8 mouse cellular contexts compared by ENCODE assay signal in genomic region chr2:128122491-128122890, GRCm38 (mm10). TPM values are rescaled to one million over a fixed set of nuclear protein-coding genes. Genes with fewer than 3 reads are reported as not detected.
DNase-seq lines count a peak whose midpoint lies in the region; ATAC-seq and TF ChIP-seq lines count a peak whose summit lies in the region.

No protein-coding gene starts in this region.

- DNase-seq in CH12.LX (ENCODE audit: extremely low read depth) = peak; percentile 51
- peak; percentile 79 for DNase-seq in adrenal gland, postnatal 14 days
- DNase-seq in forebrain, embryonic 11.5 days (ENCODE audit: low spot score) = peak; percentile 73
- peak; percentile 76 for DNase-seq in heart, postnatal 4 days
- peak; percentile 50 to 52 for DNase-seq in layer of hippocampus, postnatal 14 days (ENCODE audit: low spot score in 2 of 2)
- DNase-seq in lung, postnatal 36 days = peak; percentile 70
- peak; percentile 78 for DNase-seq in retina, embryonic 14.5 days (ENCODE audit: low spot score)
- peak; percentile 52 to 56 for DNase-seq in urinary bladder, postnatal 36 days (ENCODE audit: low spot score in 2 of 2)

- H3K79me2 ChIP-seq in CH12.LX (replicated peaks; ENCODE audit: control insufficient read depth, extremely low read depth, insufficient read depth, poor library complexity, severe bottlenecking) = no peaks in the 10 kb centered on the region

- H3K27me3 ChIP-seq in CH12.LX (replicated peaks) = no peaks in the 10 kb centered on the region
- H3K27me3 ChIP-seq in forebrain, embryonic 11.5 days (ENCODE audit: control insufficient read depth, insufficient read depth, low read length) = peaks cover 22% of the 10 kb centered on the region

- in situ Hi-C loops in CH12.LX (cut with MboI; ENCODE audit: low pct_ligation_motif_present, low pct_unique_long_range_greater_than_20kb, low sequenced_read_pairs) = loop anchor here (5.0 kb wide), 2 partner anchors 40 to 280 kb away; no protein-coding TSS in a partner anchor

- no peak overlapping the region for H3K4me2 ChIP-seq in CH12.LX (ENCODE audit: insufficient read depth, low read depth, poor library complexity, severe bottlenecking)
- peak overlapping the region; percentile 99 for H3K4me2 ChIP-seq in forebrain, embryonic 11.5 days (ENCODE audit: low read depth, low read length, severe bottlenecking)

- peak in 1 of 2 experiments; percentile 76; a peak in 2 of 4 replicates for TF ChIP-seq CTCF in CH12.LX (conservative IDR thresholded peaks at IDR 0.05 in 1 of 2, IDR thresholded peaks at IDR 0.05 in 1 of 2; ENCODE audit: low read depth in 2 of 2, low read length in 2 of 2)

- no peak overlapping the region for H3K9ac ChIP-seq in CH12.LX (ENCODE audit: insufficient read depth, low read depth)
- H3K9ac ChIP-seq in forebrain, embryonic 11.5 days (ENCODE audit: low read length) = no peak overlapping the region

- 1% methylated on average over 9 of the region's 9 CpGs for WGBS in forebrain, embryonic 11.5 days

- peak; percentile 74 for TF ChIP-seq RAD21 in CH12.LX (IDR thresholded peaks at IDR 0.05; ENCODE audit: low read depth, low read length)

- peaks cover 13% of the 10 kb centered on the region for H3K9me3 ChIP-seq in CH12.LX (replicated peaks; ENCODE audit: low read length)
- H3K9me3 ChIP-seq in forebrain, embryonic 11.5 days (ENCODE audit: control insufficient read depth, low read length) = no peaks in the 10 kb centered on the region

- no peak overlapping the region for H3K27ac ChIP-seq in CH12.LX (ENCODE audit: insufficient read depth, low read depth)
- no peak overlapping the region for H3K27ac ChIP-seq in forebrain, embryonic 11.5 days (ENCODE audit: low read depth, low read length)

- H3K36me3 ChIP-seq in CH12.LX (replicated peaks in 1 of 2; ENCODE audit: control insufficient read depth in 1 of 2, insufficient read depth in 1 of 2, low read length in 1 of 2) = no peaks in the 10 kb centered on the region
- no peaks in the 10 kb centered on the region for H3K36me3 ChIP-seq in forebrain, embryonic 11.5 days (ENCODE audit: control insufficient read depth, insufficient read depth, low read length)

- H3K4me3 ChIP-seq in CH12.LX (replicated peaks in 1 of 3; ENCODE audit: low read depth in 2 of 3, low read length in 2 of 3, poor library complexity in 1 of 3) = no peak overlapping the region
- peak overlapping the region; percentile 5 for H3K4me3 ChIP-seq in forebrain, embryonic 11.5 days (ENCODE audit: low read depth, low read length)

- no peak for ATAC-seq in forebrain, embryonic 11.5 days (replicated peaks; ENCODE audit: low FRiP score)

- dilution Hi-C loops in CH12.LX (cut with MboI; ENCODE audit: extremely low pct_ligation_motif_present, extremely low pct_unique_long_range_greater_than_20kb, low sequenced_read_pairs) = no loop called here

- TF ChIP-seq POLR2A in CH12.LX (IDR thresholded peaks at IDR 0.05; ENCODE audit: low read depth, low read length) = no peak

- peaks cover 0 to 18% of the 10 kb centered on the region in 2 experiments; a peak in 2 of 4 replicates for H3K4me1 ChIP-seq in CH12.LX (ENCODE audit: control insufficient read depth in 1 of 2, insufficient read depth in 2 of 2)
- peaks cover 22% of the 10 kb centered on the region for H3K4me1 ChIP-seq in forebrain, embryonic 11.5 days (replicated peaks; ENCODE audit: control insufficient read depth, insufficient read depth, low read length)

- TF ChIP-seq EP300 in CH12.LX (IDR thresholded peaks at IDR 0.05; ENCODE audit: low read length) = no peak

TF ChIP-seq in CH12.LX, 34 proteins besides CTCF, POLR2A, EP300 and RAD21:
- TF ChIP-seq ELF1 (IDR thresholded peaks at IDR 0.05; ENCODE audit: low read depth, low read length) = no peak
- 0 out of 2 replicates have a peak, but pooled peaks have one; percentile 18 for TF ChIP-seq TCF12 (IDR thresholded peaks at IDR 0.05; ENCODE audit: low read depth, low read length)
- TF ChIP-seq USF1 (IDR thresholded peaks at IDR 0.05; ENCODE audit: low read depth, low read length) = no peak
- no peak for TF ChIP-seq NRF1 (IDR thresholded peaks at IDR 0.05; ENCODE audit: low read depth, low read length)
- TF ChIP-seq MAFK (IDR thresholded peaks at IDR 0.05; ENCODE audit: insufficient replicate concordance, low read length) = no peak
- TF ChIP-seq NELFE (IDR thresholded peaks at IDR 0.05; ENCODE audit: low read depth, low read length) = no peak
- no peak for TF ChIP-seq MXI1 (IDR thresholded peaks at IDR 0.05; ENCODE audit: low read depth, low read length)
- no peak for TF ChIP-seq MEF2A (IDR thresholded peaks at IDR 0.05; ENCODE audit: borderline replicate concordance, low read depth, low read length)
- TF ChIP-seq UBTF (IDR thresholded peaks at IDR 0.05; ENCODE audit: low read depth, low read length) = no peak
- TF ChIP-seq ZC3H11A (IDR thresholded peaks at IDR 0.05; ENCODE audit: low read depth, low read length) = peak; percentile 31; the same call in 1 of the 2 replicates
- no peak for TF ChIP-seq JUN (IDR thresholded peaks at IDR 0.05; ENCODE audit: insufficient read depth, low read depth, low read length)
- TF ChIP-seq MAZ (IDR thresholded peaks at IDR 0.05; ENCODE audit: low read depth, low read length) = no peak
- TF ChIP-seq SMC3 (IDR thresholded peaks at IDR 0.05; ENCODE audit: low read depth, low read length) = peak; percentile 87

RNA-seq across cellular contexts. Expression of gene Bcl2l11, which starts 3.3 kb away (rescaled TPM):
- 7.8 and 9.9 TPM in 2 replicates for total RNA-seq in CH12.LX (2012; rRNA removed)
- total RNA-seq in CH12.LX (2014; rRNA removed) = 10.2 and 11.6 TPM in 2 replicates
- polyA plus RNA-seq in CH12.LX (2012; ENCODE audit: insufficient read length, low read depth) = 18.4 and 24.6 TPM in 2 replicates
- 27.0 and 34.8 TPM in 2 replicates for total RNA-seq in adrenal gland, postnatal 14 days (2021)
- 16.8 and 17.7 TPM in 2 replicates for polyA plus RNA-seq in forebrain, embryonic 11.5 days (2014; fragmentation: Nextera tagmentation; extraction: Ambion mirVana)
- 10 to 100 TPM; 28.2 to 29.9 TPM for total RNA-seq in heart, postnatal 4 days (2021)
- 1 to 10 TPM; 8.4 to 8.8 TPM for total RNA-seq in layer of hippocampus, postnatal 14 days (2021)
